Mouse (Mus musculus): ENCODE data around the gene Olfr1465. TPM values are rescaled to one million over a fixed set of nuclear protein-coding genes. Genes with fewer than 3 reads are reported as not detected.

Olfr1465 gene
- polyA plus RNA-seq (2015; fragmentation: Nextera tagmentation; extraction: Ambion mirVana) = not detected in 2 replicates

GRCm38 (mm10) chr19:13315441-13315840, at the start of gene Olfr1465:
Olfr1465 (minus strand) TSS chr19:13315541.
- no peaks in the 10 kb centered on the region for H3K4me1 ChIP-seq (replicated peaks)
- H3K27ac ChIP-seq (replicated peaks) = no peak within 1 kb of the TSS

GRCm38 (mm10) chr19:13361936-13362335, 46.6 kb upstream of the Olfr1465 start, which contains the start of gene Olfr1467:
Olfr1467 (plus strand) TSS chr19:13362236.
- H3K27ac ChIP-seq (replicated peaks) = no peak within 1 kb of the TSS
- no peak within 1 kb of the TSS for H3K4me2 ChIP-seq
- H3K27me3 ChIP-seq = no peaks in the 10 kb centered on the region
- no peak for ATAC-seq (ENCODE audit: low read depth)
- peaks cover 19% of the 10 kb centered on the region; the same call in 1 of the 2 replicates for H3K9me3 ChIP-seq
- 76% methylated on average over 2 of the region's 2 CpGs for WGBS
- H3K4me3 ChIP-seq = no peak within 1 kb of the TSS
- no peak within 1 kb of the TSS for H3K9ac ChIP-seq
- no peaks in the 10 kb centered on the region for H3K4me1 ChIP-seq (replicated peaks)
- no peaks in the 10 kb centered on the region for H3K36me3 ChIP-seq

More at GRCm38 (mm10) chr19:13315441-13315840, at the start of gene Olfr1465:
- no peak for ATAC-seq (ENCODE audit: low read depth)
- no peak within 1 kb of the TSS for H3K4me2 ChIP-seq
- peaks cover 13% of the 10 kb centered on the region for H3K9me3 ChIP-seq
- no peak within 1 kb of the TSS for H3K9ac ChIP-seq
- H3K36me3 ChIP-seq = no peaks in the 10 kb centered on the region
- no peaks in the 10 kb centered on the region for H3K27me3 ChIP-seq
- no peak within 1 kb of the TSS for H3K4me3 ChIP-seq

- Histone ChIP-seq H3K36me3 (no peaks in the 10 kb centered on the region), H3K4me1 (replicated peaks) (no peaks in the 10 kb centered on the region), H3K27ac (replicated peaks) (no peak within 1 kb of the TSS), H3K4me3 (no peak within 1 kb of the TSS), H3K9ac (no peak within 1 kb of the TSS), H3K27me3 (no peaks in the 10 kb centered on the region), H3K9me3 (peaks cover 18% of the 10 kb centered on the region), H3K4me2 (no peak within 1 kb of the TSS)
- WGBS = 85% methylated on average over 2 of the region's 2 CpGs
- no peak for ATAC-seq (ENCODE audit: low read depth)
These were observed 23.2 kb upstream of the Olfr1465 start, which contains the start of gene Olfr1466 for GRCm38 (mm10) chr19:13338562-13338961. Olfr1466 (plus strand) TSS chr19:13338862.

Other genes starting within 250 kb of the Olfr1465 start
- gene Olfr1457, start 217.7 kb downstream of the Olfr1465 start, polyA plus RNA-seq (2015; fragmentation: Nextera tagmentation; extraction: Ambion mirVana) = not detected in 2 replicates
- gene Olfr1458, start 208.8 kb downstream of the Olfr1465 start, polyA plus RNA-seq (2015; fragmentation: Nextera tagmentation; extraction: Ambion mirVana) = not detected in 2 replicates
- not detected in 2 replicates for gene Olfr1459, start 166.0 kb downstream of the Olfr1465 start, polyA plus RNA-seq (2015; fragmentation: Nextera tagmentation; extraction: Ambion mirVana)
- gene Olfr1461, start 152.5 kb downstream of the Olfr1465 start, polyA plus RNA-seq (2015; fragmentation: Nextera tagmentation; extraction: Ambion mirVana) = not detected in 2 replicates
- gene Olfr1462, start 129.8 kb downstream of the Olfr1465 start, polyA plus RNA-seq (2015; fragmentation: Nextera tagmentation; extraction: Ambion mirVana) = not detected in 2 replicates
- gene Olfr1463, start 84.2 kb downstream of the Olfr1465 start, polyA plus RNA-seq (2015; fragmentation: Nextera tagmentation; extraction: Ambion mirVana) = not detected in 2 replicates
- not detected in 2 replicates for gene Olfr1466, start 23.3 kb upstream of the Olfr1465 start, polyA plus RNA-seq (2015; fragmentation: Nextera tagmentation; extraction: Ambion mirVana)
- not detected in 2 replicates for gene Olfr1467, start 46.7 kb upstream of the Olfr1465 start, polyA plus RNA-seq (2015; fragmentation: Nextera tagmentation; extraction: Ambion mirVana)
- not detected in 2 replicates for gene Olfr1469, start 92.3 kb upstream of the Olfr1465 start, polyA plus RNA-seq (2015; fragmentation: Nextera tagmentation; extraction: Ambion mirVana)
- gene Olfr1471, start 127.9 kb upstream of the Olfr1465 start, polyA plus RNA-seq (2015; fragmentation: Nextera tagmentation; extraction: Ambion mirVana) = not detected in 2 replicates
- gene Olfr1472, start 140.5 kb upstream of the Olfr1465 start, polyA plus RNA-seq (2015; fragmentation: Nextera tagmentation; extraction: Ambion mirVana) = not detected in 2 replicates
- not detected in 2 replicates for gene Olfr1474, start 154.0 kb upstream of the Olfr1465 start, polyA plus RNA-seq (2015; fragmentation: Nextera tagmentation; extraction: Ambion mirVana)
- not detected in 2 replicates for gene Olfr1475, start 164.7 kb upstream of the Olfr1465 start, polyA plus RNA-seq (2015; fragmentation: Nextera tagmentation; extraction: Ambion mirVana)
- gene Olfr1477, start 185.0 kb upstream of the Olfr1465 start, polyA plus RNA-seq (2015; fragmentation: Nextera tagmentation; extraction: Ambion mirVana) = not detected in 2 replicates
- not detected in 2 replicates for gene Olfr1480, start 212.4 kb upstream of the Olfr1465 start, polyA plus RNA-seq (2015; fragmentation: Nextera tagmentation; extraction: Ambion mirVana)

Data from neural tube, embryonic 13.5 days (tissue).